Mouse (Mus musculus) stomach, postnatal 0 days (tissue): Measurements from ENCODE around the gene Blcap. TPM values are rescaled to one million over a fixed set of nuclear protein-coding genes. Genes with fewer than 3 reads are reported as not detected.

Experiments
- ATAC-seq: fragments of 200-750 bp; cut with Nextera tagmentation; 2 replicates; pipeline ENCODE4 v1.8.0; 2017; ENCODE audit not compliant: low FRiP score, low TSS enrichment
- DNase-seq: peaks from one replicate; pipeline ENCODE4 v3.0.0-alpha.2; 2016; ENCODE audit warnings: low spot score
- H3K27ac ChIP-seq: fragments of 300-500 bp; sonication (generic); replicated peaks from 2 replicates; pipeline ENCODE4 v1.5.1; 2014; ENCODE audit warnings: mild to moderate bottlenecking, control low read depth
- H3K27me3 ChIP-seq: fragments of 300-500 bp; sonication (generic); 2 replicates; pipeline ENCODE4 v1.6.1; 2014; ENCODE audit warnings: low read length; ENCODE audit not compliant: control insufficient read depth, insufficient read depth
- H3K36me3 ChIP-seq: fragments of 300-500 bp; sonication (generic); 2 replicates; pipeline ENCODE4 v1.6.1; 2014; ENCODE audit warnings: low read length, mixed read lengths; ENCODE audit not compliant: control insufficient read depth, insufficient read depth
- H3K4me1 ChIP-seq: fragments of 300-500 bp; sonication (generic); replicated peaks from 2 replicates; pipeline ENCODE4 v1.6.1; 2014; ENCODE audit warnings: antibody characterized with exemption; ENCODE audit not compliant: control insufficient read depth, insufficient read depth
- H3K4me2 ChIP-seq: fragments of 300-500 bp; sonication (generic); replicated peaks from 2 replicates; pipeline ENCODE4 v1.6.1; 2014; ENCODE audit warnings: low read depth, mild to moderate bottlenecking, control low read depth, moderate library complexity
- H3K4me3 ChIP-seq: fragments of 300-500 bp; sonication (generic); 2 replicates; pipeline ENCODE4 v1.5.1; 2014; ENCODE audit warnings: low read depth, low read length, control low read depth
- H3K9ac ChIP-seq: fragments of 300-500 bp; sonication (generic); 2 replicates; pipeline ENCODE4 v1.6.1; 2014; ENCODE audit warnings: mild to moderate bottlenecking, low read length, control low read depth, mixed read lengths
- H3K9me3 ChIP-seq: fragments of 300-500 bp; sonication (generic); 2 replicates; pipeline ENCODE4 v1.6.1; 2016; ENCODE audit warnings: low read length; ENCODE audit not compliant: control insufficient read depth
- CTCF ChIP-seq: IDR thresholded peaks from 2 replicates; pipeline ENCODE4 v1.5.1; 2016; ENCODE audit warnings: antibody characterized with exemption, low read depth, mild to moderate bottlenecking, moderate library complexity
- EP300 ChIP-seq: optimal IDR thresholded peaks from 2 replicates; pipeline ENCODE3; 2016; ENCODE audit warnings: antibody characterized with exemption
- WGBS: fragments of 180-500 bp; shearing (Covaris S2); extraction: QIAGEN DNeasy Blood & Tissue Kit; methylation state at CpG from one replicate; pipeline ENCODE4 v1.1.7; 2014; 5-methylcytosine and 5-hydroxymethylcytosine counted together
- polyA plus RNA-seq: library from polyadenylated mRNA; unstranded; fragments of >200 nt; fragmentation: Nextera tagmentation; extraction: Ambion mirVana; gene quantifications from 2 replicates; pipeline ENCODE4 v1.2.1, GENCODE M21; 2015

The Blcap gene
- polyA plus RNA-seq, 1 experiment from 2014 or later, result 30.0 TPM

DNA sequence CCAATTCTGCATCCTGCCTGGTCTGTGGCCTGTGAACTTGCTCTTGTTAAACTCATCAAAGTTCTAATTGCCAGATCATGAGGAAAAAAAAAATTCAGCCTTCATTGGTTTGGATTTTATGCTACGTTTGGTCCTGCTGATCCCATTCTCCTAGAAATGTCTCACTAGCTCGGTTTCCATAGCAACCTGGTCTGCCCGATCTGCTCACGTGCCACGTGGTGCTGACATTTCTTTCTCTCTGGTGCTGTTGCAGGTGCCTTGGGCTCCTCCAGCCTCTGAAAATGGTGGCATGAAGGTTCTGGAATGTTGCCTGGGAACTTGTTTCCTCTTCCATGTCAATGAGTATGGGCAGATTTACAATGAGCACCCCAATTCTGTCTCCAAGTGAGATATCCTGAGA lies 50.6 kb downstream of the Blcap start:
- no peak overlapping the region for H3K27ac ChIP-seq
- no peaks in the 10 kb centered on the region for H3K4me1 ChIP-seq
- no peaks in the 10 kb centered on the region for H3K36me3 ChIP-seq
- no peaks in the 10 kb centered on the region for H3K27me3 ChIP-seq
- 33% methylated on average over 5 of the region's 5 CpGs for WGBS
- H3K9ac ChIP-seq, result no peak overlapping the region
- DNase-seq, result no peak
- H3K4me2 ChIP-seq, result no peak overlapping the region
- no peaks in the 10 kb centered on the region for H3K9me3 ChIP-seq
- ATAC-seq, result no peak
- no peak overlapping the region for H3K4me3 ChIP-seq
- TF ChIP-seq CTCF, result no peak
- no peak for TF ChIP-seq EP300

DNA sequence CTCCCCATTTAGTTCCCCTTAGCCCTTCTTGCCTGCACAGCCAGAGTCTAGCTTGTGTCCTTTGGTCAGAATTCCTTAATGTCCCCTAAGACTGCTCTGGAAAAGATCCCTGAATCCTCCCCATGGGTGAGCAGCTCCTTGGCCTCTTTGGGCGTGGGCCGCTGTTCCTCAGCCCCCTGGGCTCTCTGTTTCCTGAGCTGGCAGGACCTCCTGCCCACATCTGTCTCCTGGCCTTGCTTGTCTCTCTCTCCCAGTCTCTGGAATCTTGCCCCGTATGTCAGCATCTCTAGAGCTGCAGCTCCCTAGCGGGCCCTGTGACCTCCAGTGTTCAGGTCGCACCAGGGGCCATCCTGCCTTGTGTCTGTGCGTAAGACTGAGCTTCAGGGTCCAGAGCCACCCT lies 51.6 kb downstream of the Blcap start:
- no peak for DNase-seq
- TF ChIP-seq EP300, result no peak
- no peak for TF ChIP-seq CTCF
- Histone ChIP-seq H3K27me3 (no peaks in the 10 kb centered on the region), H3K4me2 (no peak overlapping the region), H3K9me3 (no peaks in the 10 kb centered on the region), H3K4me3 (no peak overlapping the region), H3K36me3 (no peaks in the 10 kb centered on the region), H3K4me1 (no peaks in the 10 kb centered on the region), H3K9ac (no peak overlapping the region), H3K27ac (no peak overlapping the region)
- WGBS, result 67% methylated on average over 6 of the region's 6 CpGs
- no peak for ATAC-seq

DNA sequence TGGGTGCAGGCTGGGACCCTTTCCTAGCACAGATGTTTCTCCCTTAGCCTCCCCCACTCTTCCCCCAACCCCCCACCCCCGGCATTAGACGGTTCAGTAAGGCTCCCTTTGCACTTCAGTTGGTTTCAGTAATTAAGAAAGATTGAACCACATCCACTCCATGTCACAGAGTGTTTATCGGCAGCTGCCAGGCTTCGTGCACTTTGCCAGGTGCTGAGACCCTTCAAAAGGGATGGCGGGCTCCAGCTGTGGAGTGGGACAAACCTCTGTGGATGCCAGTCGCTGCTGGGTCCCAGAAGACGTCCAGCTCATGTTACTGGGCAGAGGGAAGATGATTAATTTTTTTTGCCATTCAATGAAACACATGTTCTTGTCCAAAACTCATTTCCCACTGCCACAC lies 52.6 kb downstream of the Blcap start:
- Histone ChIP-seq H3K4me2 (no peak overlapping the region), H3K27ac (no peak overlapping the region), H3K36me3 (no peaks in the 10 kb centered on the region), H3K27me3 (no peaks in the 10 kb centered on the region; the same call in 1 of the 2 replicates), H3K4me3 (no peak overlapping the region), H3K4me1 (no peaks in the 10 kb centered on the region), H3K9me3 (no peaks in the 10 kb centered on the region), H3K9ac (no peak overlapping the region)
- ATAC-seq (no peak), DNase-seq (no peak)
- WGBS, result 41% methylated on average over 7 of the region's 7 CpGs
- TF ChIP-seq EP300, result no peak
- TF ChIP-seq CTCF, result no peak

DNA sequence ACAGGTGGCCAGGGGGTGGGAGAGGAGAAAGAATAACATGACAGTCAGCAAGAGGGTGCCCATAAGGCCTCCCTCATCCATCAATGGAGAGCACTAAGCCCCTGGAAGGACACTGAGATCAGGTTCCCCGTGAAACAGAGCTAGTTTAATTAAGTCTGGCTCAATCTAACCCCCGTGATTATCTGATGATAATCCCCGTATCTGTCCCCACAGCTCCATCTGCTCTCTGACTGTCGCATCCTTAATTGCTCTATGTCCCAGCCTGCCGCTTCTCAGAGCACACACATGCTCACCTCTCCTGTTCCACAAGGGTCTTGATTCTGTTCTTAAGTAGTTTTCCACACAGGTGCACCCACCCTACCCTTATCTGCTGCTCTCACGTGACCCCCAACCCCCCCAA lies 53.5 kb downstream of the Blcap start:
- Histone ChIP-seq H3K27ac (no peak overlapping the region), H3K27me3 (no peaks in the 10 kb centered on the region; the same call in 1 of the 2 replicates), H3K4me1 (no peaks in the 10 kb centered on the region), H3K4me3 (no peak overlapping the region), H3K9ac (no peak overlapping the region), H3K36me3 (no peaks in the 10 kb centered on the region), H3K9me3 (no peaks in the 10 kb centered on the region), H3K4me2 (no peak overlapping the region)
- ATAC-seq (no peak), DNase-seq (no peak)
- 60% methylated on average over 6 of the region's 6 CpGs for WGBS
- no peak for TF ChIP-seq CTCF
- TF ChIP-seq EP300, result no peak

DNA sequence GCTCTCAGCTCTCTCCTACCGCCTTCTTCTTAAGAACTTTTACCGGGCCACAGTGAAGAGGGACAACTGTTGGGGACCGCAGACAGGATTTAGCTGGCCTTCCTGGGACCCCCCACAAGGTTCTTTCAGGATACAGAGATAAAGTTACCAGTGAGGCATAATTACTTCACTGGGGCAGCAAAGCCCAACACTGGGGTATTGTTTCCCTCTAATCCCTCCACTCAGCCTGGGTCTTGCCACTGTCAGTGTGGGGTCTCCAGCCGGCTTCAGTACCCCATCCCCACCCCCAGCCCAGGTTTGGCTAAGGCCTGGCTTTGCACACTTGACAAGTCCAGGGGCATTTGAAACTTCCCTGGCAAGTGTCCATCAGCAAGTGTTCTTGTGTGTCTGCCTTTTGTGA lies 56.7 kb downstream of the Blcap start:
- no peak for DNase-seq
- no peak overlapping the region for H3K4me2 ChIP-seq
- H3K9me3 ChIP-seq, result no peaks in the 10 kb centered on the region
- no peaks in the 10 kb centered on the region for H3K4me1 ChIP-seq
- H3K27ac ChIP-seq, result no peak overlapping the region
- H3K36me3 ChIP-seq, result no peaks in the 10 kb centered on the region
- WGBS, result 29% methylated on average over 4 of the region's 4 CpGs
- H3K4me3 ChIP-seq, result no peak overlapping the region
- no peak overlapping the region for H3K9ac ChIP-seq
- H3K27me3 ChIP-seq, result no peaks in the 10 kb centered on the region; the same call in 1 of the 2 replicates
- no peak for TF ChIP-seq EP300
- no peak for TF ChIP-seq CTCF
- ATAC-seq, result no peak

DNA sequence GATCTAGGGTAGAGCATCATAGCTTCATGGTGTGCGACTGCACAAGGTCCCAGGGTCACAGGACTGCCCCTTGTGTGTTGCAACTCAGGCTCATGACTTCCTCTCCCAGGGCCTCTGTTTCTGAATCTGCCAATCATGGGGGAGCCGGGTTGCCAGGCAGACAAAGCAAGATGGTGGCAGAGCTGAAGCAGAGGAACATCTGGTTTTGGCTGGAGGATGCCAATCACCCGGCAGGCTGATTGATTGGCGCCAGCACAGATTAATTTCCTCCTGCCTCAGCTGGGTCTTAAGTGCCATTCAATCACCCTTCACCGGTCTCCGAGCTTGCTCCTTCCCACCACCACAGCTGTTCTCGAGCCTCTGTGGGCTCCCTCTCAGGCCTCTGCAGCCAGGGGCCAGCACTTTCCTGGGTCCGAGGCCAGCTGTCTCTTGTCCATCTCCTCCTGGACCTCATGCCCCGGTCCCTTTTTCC lies 57.3 kb downstream of the Blcap start:
- no peak for TF ChIP-seq EP300
- WGBS, result 43% methylated on average over 9 of the region's 9 CpGs
- Histone ChIP-seq H3K4me3 (no peak overlapping the region), H3K9me3 (no peaks in the 10 kb centered on the region), H3K4me2 (no peak overlapping the region), H3K4me1 (no peaks in the 10 kb centered on the region), H3K27me3 (no peaks in the 10 kb centered on the region; the same call in 1 of the 2 replicates), H3K36me3 (no peaks in the 10 kb centered on the region), H3K9ac (no peak overlapping the region), H3K27ac (no peak overlapping the region)
- no peak for DNase-seq
- no peak for ATAC-seq
